Mouse (Mus musculus) left cerebral cortex, postnatal 4 days (tissue): ENCODE data around the gene Map3k21. TPM values are rescaled to one million over a fixed set of nuclear protein-coding genes. Genes with fewer than 3 reads are reported as not detected.

Experiments
- DNase-seq: peaks from one replicate; pipeline ENCODE4 v3.0.0-alpha.2; 2022
- intact Hi-C: fragments of 180-260 bp; cut with DNase I; formaldehyde crosslinking; loops from one replicate; pipeline ENCODE4 v1.15.1; 2025
- total RNA-seq, 2 experiments: library from RNA; stranded (reverse); gene quantifications; 2 replicates each; pipeline ENCODE4 v1.2.3; 2021

Gene Map3k21
- total RNA-seq, 2 experiments from 2014 or later: 3.6 to 3.8 TPM

DNA sequence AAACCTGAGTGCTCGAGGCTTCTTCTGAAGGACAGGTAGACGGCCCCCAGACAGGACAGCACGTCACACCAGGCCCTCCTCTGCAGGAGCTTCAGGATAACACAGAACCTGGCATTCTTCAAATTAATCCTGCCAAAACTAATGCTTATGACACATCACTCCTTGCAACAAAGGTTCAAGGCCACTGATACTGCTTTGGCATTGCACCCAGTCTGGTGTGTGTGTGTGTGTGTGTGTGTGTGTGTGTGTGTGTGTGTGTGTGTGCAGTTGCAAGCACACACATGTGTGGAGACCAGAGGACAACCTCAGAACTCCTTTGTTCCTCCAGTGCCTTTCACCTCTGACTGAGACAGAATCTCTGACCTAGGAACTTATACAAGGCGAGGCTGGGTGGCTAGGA, 3.0 kb downstream of the Map3k21 start:
- no peak for DNase-seq
- intact Hi-C loops: no loop called here

DNA sequence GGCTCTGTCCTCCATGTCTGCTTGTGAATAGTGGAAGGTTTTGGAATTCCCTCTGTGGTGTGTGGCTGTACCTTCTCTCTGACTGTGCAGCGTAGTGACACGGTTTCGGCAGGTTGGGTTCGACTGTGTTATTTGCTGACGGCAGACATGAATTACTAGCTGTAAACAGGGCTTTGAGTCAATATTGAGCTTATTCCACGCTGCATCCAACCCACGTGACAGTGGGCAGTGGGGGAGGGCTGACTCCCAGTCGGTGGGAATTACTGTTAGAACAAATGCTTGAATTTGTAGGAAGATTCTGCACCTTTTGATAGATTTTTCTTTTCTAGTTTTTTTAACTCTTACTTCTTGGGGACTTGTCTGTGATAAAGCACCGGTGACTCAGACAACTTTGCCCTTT, 4.1 kb downstream of the Map3k21 start:
- intact Hi-C loops: no loop called here

GRCm38 (mm10) chr8:125917013-125917412, 6.8 kb downstream of the Map3k21 start:
- no peak for DNase-seq
- intact Hi-C loops: no loop called here

More for the DNA sequence above, 4.1 kb downstream of the Map3k21 start:
- no peak for DNase-seq

DNA sequence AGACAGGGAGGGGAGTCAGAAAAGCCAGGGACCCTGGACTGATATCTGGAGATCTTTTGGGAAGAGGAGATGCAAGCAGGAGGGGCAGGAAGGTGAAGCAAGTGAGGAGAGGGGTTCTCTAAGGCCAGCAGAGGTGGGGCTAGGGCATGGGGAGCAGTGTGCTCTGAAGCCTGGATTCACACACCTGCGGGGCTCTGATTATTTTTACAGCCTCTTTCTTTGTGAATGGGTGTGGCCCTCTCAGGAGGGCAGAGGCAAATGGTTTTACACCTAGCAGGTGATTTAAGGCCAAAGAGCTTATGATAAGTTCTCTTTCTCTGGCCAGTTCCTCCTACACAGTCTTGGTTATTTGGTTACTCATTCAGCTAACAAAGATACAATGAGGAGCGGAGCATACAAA, 8.5 kb downstream of the Map3k21 start:
- intact Hi-C loops: no loop called here

DNA sequence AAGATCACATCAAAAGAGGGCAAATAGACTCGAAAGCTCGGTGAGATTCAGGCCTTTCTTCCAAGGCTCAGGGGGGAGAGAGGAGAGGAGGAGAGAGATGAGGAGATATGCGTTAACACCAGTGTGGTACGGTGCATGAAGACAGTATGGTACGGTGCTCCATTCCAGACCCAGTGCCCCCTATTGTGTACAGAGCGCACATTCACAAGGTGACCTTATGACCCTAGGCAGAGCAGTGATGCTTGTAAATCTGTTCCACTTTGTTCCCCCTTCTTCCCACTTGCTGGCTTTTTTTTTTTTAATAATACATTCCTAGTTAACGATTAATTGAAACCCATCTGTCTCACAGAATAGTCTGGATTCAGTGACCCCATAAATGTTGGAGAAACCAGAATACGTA, 9.3 kb downstream of the Map3k21 start:
- no peak for DNase-seq
- intact Hi-C loops: no loop called here

More for the DNA sequence above, 8.5 kb downstream of the Map3k21 start:
- no peak for DNase-seq

DNA sequence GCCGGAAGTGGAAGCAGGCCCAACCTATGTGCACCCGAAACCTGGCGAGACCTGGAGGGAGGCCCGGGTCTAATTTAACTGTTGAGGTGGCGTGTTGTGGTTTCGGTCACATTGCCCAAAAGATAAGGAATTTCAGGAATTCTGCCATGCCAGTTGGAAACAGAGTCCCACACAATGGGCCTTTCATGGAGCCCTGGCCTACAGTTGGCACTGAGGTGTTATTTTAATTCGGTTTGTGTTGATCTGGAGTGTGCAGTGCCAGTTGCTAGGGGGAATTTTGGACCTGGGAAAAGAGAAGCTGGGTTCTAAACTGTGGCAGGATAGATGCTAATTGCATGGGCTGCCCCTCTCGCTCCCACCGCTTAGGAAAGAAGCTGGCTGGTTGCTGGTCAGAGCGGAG, 10.0 kb downstream of the Map3k21 start:
- intact Hi-C loops: no loop called here
- DNase-seq: no peak

DNA sequence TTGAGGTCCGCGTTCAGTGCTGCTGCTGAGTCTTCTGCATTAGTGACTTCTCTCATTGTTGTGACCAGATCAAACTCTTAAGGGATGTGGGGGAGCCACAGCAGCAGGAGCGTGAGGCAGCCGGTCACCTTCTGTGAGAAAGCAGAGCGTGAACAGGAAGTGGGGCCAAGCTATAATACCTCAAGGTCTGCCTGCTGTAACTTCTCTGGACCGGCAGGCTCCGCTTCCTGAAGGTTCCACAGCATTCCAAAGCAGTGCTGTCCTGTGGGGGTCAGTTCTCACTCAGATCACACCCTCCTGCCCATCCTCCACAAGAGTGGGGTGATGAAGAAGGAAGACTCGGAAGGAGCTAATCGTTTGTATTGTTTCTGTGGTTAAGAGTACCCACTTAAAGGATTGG, 10.5 kb downstream of the Map3k21 start:
- no peak for DNase-seq
- intact Hi-C loops: no loop called here

DNA sequence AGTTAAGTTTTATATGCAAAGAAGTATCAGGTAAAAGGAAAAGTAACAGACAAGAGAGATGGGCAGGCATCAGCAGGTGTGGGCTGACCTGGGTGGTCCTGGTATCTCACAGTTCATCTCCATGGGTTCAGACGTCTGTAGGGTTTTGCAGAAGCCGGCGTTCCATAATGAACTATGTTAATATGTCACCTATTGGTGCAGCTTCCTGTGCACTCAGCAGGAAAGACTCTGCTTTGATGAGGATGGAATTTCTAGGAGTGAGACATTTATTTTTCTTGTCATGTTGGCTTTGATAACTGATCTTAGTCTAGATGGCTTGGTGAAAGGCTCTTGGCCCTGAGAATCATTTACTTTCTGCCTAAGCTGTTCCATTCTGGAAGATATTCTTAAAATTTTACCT, 12.1 kb downstream of the Map3k21 start:
- DNase-seq: no peak
- intact Hi-C loops: no loop called here

GRCm38 (mm10) chr8:125926636-125927035, 16.4 kb downstream of the Map3k21 start:
- intact Hi-C loops: no loop called here
- DNase-seq: no peak

DNA sequence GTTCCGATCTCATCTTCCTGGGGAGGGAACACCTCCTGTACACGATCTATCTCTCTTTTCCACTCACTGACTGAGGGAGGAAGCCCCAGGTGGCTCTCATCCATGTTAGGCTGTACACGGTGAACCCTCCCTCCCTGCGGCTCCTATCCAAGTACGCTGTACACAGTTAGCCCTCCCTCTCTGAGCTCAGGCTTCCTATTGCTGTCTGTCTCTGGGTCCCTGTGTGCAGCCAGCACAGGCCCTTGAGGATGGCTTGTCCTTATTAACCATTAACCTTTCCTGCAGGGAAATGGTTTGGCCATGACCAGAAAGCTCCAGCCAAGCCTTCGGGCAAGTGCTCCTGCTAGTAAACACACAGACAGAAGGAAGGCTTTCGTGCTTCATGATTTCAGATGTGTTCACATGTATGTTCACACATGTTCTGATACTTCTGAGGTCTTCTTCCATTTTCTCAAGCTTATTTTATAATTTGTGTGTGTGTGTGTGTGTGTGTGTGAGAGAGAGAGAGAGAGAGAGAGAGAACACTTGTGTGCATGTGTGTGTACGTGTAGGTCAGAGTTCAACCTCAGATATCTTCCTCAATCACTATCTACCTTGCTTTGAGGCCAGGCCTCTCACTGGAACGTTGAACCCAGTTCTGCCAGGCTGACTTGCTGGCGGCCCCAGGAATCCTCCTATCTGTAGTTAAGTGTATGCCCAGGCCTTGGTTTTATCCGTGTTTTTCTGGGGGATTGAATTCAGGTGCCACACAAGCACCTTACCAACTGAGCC, 20.2 kb downstream of the Map3k21 start:
- DNase-seq: no peak
- intact Hi-C loops: no loop called here

- intact Hi-C loops: no loop called here
- no peak for DNase-seq
Observed at GRCm38 (mm10) chr8:125931822-125932221, 21.6 kb downstream of the Map3k21 start.

- peak; percentile 72 for DNase-seq
- intact Hi-C loops: no loop called here
Observed at GRCm38 (mm10) chr8:125935649-125936048, 25.4 kb downstream of the Map3k21 start.

GRCm38 (mm10) chr8:125944511-125944910, 34.3 kb downstream of the Map3k21 start:
- DNase-seq: no peak
- intact Hi-C loops: no loop called here

DNA sequence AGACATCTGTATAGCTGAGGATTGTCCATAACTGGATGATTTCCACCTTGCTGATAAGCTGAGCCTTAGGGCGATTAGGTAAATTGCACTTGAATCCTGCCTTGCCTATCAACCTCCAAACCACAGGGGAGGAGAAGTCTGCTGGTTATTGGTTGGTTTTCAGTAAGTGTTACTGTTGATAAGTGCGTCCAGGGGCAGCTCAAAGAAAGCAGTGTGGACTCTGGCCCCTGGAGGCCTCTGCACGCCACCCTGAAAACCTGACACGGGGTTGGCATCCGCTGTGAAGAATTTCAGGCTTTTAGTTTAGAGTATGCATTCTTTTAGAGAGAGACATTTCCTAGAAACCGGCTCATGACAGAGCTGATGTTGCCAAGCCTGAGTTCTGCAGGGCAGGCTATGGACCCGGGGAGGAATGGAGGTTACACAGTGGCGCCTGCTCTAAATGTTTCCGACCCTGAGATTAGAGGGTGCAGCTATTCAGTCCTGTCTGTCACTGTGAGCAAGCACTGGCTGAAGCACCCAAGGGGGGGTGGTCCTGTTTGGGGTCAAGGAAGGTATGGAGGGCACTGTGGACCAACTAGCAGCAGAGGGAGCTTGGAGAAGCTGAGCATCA, 38.6 kb downstream of the Map3k21 start:
- intact Hi-C loops: no loop called here
- DNase-seq: no peak

GRCm38 (mm10) chr8:125950007-125950940, 40.0 kb downstream of the Map3k21 start:
- intact Hi-C loops: loop anchor here (10.0 kb wide), 2 partner anchors 475 to 525 kb away; partner anchors contain the start of genes Coa6 and Tarbp1

GRCm38 (mm10) chr8:125955671-125956070, 45.4 kb downstream of the Map3k21 start:
- intact Hi-C loops: loop anchor here (5.0 to 10.0 kb wide), 4 partner anchors 127 to 519 kb away; partner anchors contain the start of genes Coa6 and Tarbp1
- DNase-seq: peak; percentile 79

More at GRCm38 (mm10) chr8:125950007-125950940, 40.0 kb downstream of the Map3k21 start:
- DNase-seq: peak; percentile 86

DNA sequence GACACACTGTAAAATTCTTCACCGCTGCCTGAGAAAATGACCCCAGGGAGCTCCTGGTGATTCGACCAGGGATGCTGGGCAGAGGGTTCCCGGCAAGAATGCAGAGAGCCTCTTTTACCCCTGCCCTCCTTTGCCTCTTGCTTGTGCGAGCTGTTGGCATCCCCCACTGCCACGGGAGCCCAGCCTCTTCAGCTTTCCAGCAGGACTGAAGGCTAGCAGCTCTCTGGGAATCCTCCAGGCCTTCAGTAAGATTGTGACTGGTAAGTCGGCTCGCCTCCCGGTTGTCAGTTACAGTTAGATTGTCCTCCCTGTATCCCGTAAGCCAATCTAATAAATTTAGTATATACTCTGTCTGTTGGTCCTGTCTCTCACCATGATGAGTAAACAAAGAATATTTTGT, 46.5 kb downstream of the Map3k21 start:
- intact Hi-C loops: loop anchor here (5.0 to 10.0 kb wide), 4 partner anchors 126 to 518 kb away; partner anchors contain the start of genes Coa6 and Tarbp1
- DNase-seq: no peak

DNA sequence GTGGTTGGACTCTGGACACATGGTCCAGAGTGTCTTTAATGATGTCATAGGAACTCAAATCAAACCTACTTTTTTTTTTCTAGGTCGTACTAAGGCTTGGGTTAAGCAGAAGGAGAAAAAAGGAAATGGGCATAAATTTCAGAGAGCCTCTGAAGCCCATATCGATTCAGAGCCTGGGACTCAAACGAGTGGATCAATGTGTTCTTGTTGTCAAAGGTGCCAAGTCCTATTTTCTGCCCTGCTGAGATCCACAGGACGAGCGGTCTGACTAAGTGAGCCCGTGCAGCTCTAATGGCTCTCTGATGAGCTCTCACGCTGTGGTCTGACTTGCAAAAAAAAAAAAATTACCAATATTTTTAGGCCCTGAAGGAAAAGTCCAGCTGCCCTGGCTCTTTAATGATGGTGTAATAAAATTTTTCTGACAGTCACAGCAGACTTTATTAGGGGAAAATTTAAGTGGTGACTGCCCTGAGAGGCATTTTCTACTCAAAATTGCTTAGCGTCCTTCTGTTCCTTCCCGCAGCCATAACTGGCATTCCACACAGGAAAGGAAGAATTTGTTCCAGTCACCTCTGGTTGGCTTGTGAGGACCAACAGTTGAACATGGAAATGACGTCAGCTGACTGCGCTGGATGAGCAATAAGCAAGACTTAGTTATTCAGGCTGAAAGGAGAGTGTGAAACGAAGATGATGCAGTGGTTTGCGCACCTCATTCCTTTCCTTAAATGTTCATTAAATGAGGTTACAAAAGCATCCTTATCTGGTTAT, 47.2 kb downstream of the Map3k21 start:
- DNase-seq: no peak
- intact Hi-C loops: loop anchor here (5.0 to 10.0 kb wide), 4 partner anchors 125 to 517 kb away; partner anchors contain the start of genes Coa6 and Tarbp1

GRCm38 (mm10) chr8:125957994-125958368, 47.7 kb downstream of the Map3k21 start:
- intact Hi-C loops: loop anchor here (5.0 to 10.0 kb wide), 4 partner anchors 124 to 517 kb away; partner anchors contain the start of genes Coa6 and Tarbp1

GRCm38 (mm10) chr8:125959363-125959771, 49.1 kb downstream of the Map3k21 start:
- DNase-seq: peak; percentile 76
- intact Hi-C loops: loop anchor here (5.0 to 10.0 kb wide), 4 partner anchors 123 to 515 kb away; partner anchors contain the start of genes Coa6 and Tarbp1

More at GRCm38 (mm10) chr8:125957994-125958368, 47.7 kb downstream of the Map3k21 start:
- no peak for DNase-seq
